Mouse (Mus musculus): ENCODE results near the gene Gm42421. TPM values are rescaled to one million over a fixed set of nuclear protein-coding genes. Genes with fewer than 3 reads are reported as not detected.

Gm42421 gene
- polyA plus RNA-seq, 1 experiment: 4.3 TPM

GRCm38 (mm10) chr5:143948361-143948760 lies 20.4 kb downstream of the Gm42421 start:
- H3K36me3 ChIP-seq (ENCODE audit: control insufficient read depth, insufficient read depth, low read length, poor library complexity, severe bottlenecking): no peaks in the 10 kb centered on the region
- H3K4me3 ChIP-seq (ENCODE audit: low read depth, low read length): no peak overlapping the region
- H3K4me1 ChIP-seq (ENCODE audit: control insufficient read depth, insufficient read depth, low read length): peaks cover 4% of the 10 kb centered on the region
- no peak overlapping the region for H3K27ac ChIP-seq (ENCODE audit: insufficient read depth, low read length)
- H3K9me3 ChIP-seq (replicated peaks; ENCODE audit: control insufficient read depth, insufficient read depth, low read length, poor library complexity, severe bottlenecking): no peaks in the 10 kb centered on the region
- no peak overlapping the region for H3K9ac ChIP-seq (ENCODE audit: low read depth, poor library complexity, severe bottlenecking)
- H3K27me3 ChIP-seq (ENCODE audit: control insufficient read depth, insufficient read depth, low read length, poor library complexity, severe bottlenecking): no peaks in the 10 kb centered on the region
- no peak for TF ChIP-seq EP300 (IDR thresholded peaks at IDR 0.05; ENCODE audit: insufficient read depth, low read depth, low read length)
- no peak for TF ChIP-seq CTCF (IDR thresholded peaks at IDR 0.05; ENCODE audit: low read depth, low read length)
- TF ChIP-seq POLR2A (IDR thresholded peaks at IDR 0.05; ENCODE audit: insufficient read depth, low read length): no peak

- Histone ChIP-seq H3K9me3 (replicated peaks; ENCODE audit: control insufficient read depth, insufficient read depth, low read length, poor library complexity, severe bottlenecking) (no peaks in the 10 kb centered on the region), H3K4me1 (ENCODE audit: control insufficient read depth, insufficient read depth, low read length) (peaks cover 4% of the 10 kb centered on the region), H3K27me3 (ENCODE audit: control insufficient read depth, insufficient read depth, low read length, poor library complexity, severe bottlenecking) (no peaks in the 10 kb centered on the region), H3K36me3 (ENCODE audit: control insufficient read depth, insufficient read depth, low read length, poor library complexity, severe bottlenecking) (no peaks in the 10 kb centered on the region), H3K9ac (ENCODE audit: low read depth, poor library complexity, severe bottlenecking) (no peak overlapping the region), H3K4me3 (ENCODE audit: low read depth, low read length) (no peak overlapping the region), H3K27ac (ENCODE audit: insufficient read depth, low read length) (no peak overlapping the region)
- TF ChIP-seq CTCF (IDR thresholded peaks at IDR 0.05; ENCODE audit: low read depth, low read length) (no peak), POLR2A (IDR thresholded peaks at IDR 0.05; ENCODE audit: insufficient read depth, low read length) (no peak), EP300 (IDR thresholded peaks at IDR 0.05; ENCODE audit: insufficient read depth, low read depth, low read length) (no peak)
Measured at GRCm38 (mm10) chr5:143950016-143950415, 22.0 kb downstream of the Gm42421 start.

- Histone ChIP-seq H3K36me3 (ENCODE audit: control insufficient read depth, insufficient read depth, low read length, poor library complexity, severe bottlenecking) (no peaks in the 10 kb centered on the region), H3K4me3 (ENCODE audit: low read depth, low read length) (no peak overlapping the region), H3K9ac (ENCODE audit: low read depth, poor library complexity, severe bottlenecking) (no peak overlapping the region), H3K9me3 (replicated peaks; ENCODE audit: control insufficient read depth, insufficient read depth, low read length, poor library complexity, severe bottlenecking) (no peaks in the 10 kb centered on the region; the same call in 1 of the 2 replicates), H3K4me1 (ENCODE audit: control insufficient read depth, insufficient read depth, low read length) (no peaks in the 10 kb centered on the region), H3K27ac (ENCODE audit: insufficient read depth, low read length) (no peak overlapping the region), H3K27me3 (ENCODE audit: control insufficient read depth, insufficient read depth, low read length, poor library complexity, severe bottlenecking) (no peaks in the 10 kb centered on the region)
- TF ChIP-seq POLR2A (IDR thresholded peaks at IDR 0.05; ENCODE audit: insufficient read depth, low read length) (no peak), EP300 (IDR thresholded peaks at IDR 0.05; ENCODE audit: insufficient read depth, low read depth, low read length) (no peak), CTCF (IDR thresholded peaks at IDR 0.05; ENCODE audit: low read depth, low read length) (no peak)
Measured at GRCm38 (mm10) chr5:143957101-143957500, 29.1 kb downstream of the Gm42421 start.

GRCm38 (mm10) chr5:143959551-143959950 lies 31.6 kb downstream of the Gm42421 start:
- no peak overlapping the region for H3K9ac ChIP-seq (ENCODE audit: low read depth, poor library complexity, severe bottlenecking)
- no peaks in the 10 kb centered on the region for H3K27me3 ChIP-seq (ENCODE audit: control insufficient read depth, insufficient read depth, low read length, poor library complexity, severe bottlenecking)
- TF ChIP-seq EP300 (IDR thresholded peaks at IDR 0.05; ENCODE audit: insufficient read depth, low read depth, low read length) (no peak), POLR2A (IDR thresholded peaks at IDR 0.05; ENCODE audit: insufficient read depth, low read length) (no peak), CTCF (IDR thresholded peaks at IDR 0.05; ENCODE audit: low read depth, low read length) (no peak)
- H3K36me3 ChIP-seq (ENCODE audit: control insufficient read depth, insufficient read depth, low read length, poor library complexity, severe bottlenecking): no peaks in the 10 kb centered on the region
- H3K27ac ChIP-seq (ENCODE audit: insufficient read depth, low read length): no peak overlapping the region
- no peaks in the 10 kb centered on the region; the same call in 1 of the 2 replicates for H3K9me3 ChIP-seq (replicated peaks; ENCODE audit: control insufficient read depth, insufficient read depth, low read length, poor library complexity, severe bottlenecking)
- H3K4me3 ChIP-seq (ENCODE audit: low read depth, low read length): no peak overlapping the region
- H3K4me1 ChIP-seq (ENCODE audit: control insufficient read depth, insufficient read depth, low read length): no peaks in the 10 kb centered on the region

GRCm38 (mm10) chr5:143961176-143961575 lies 33.2 kb downstream of the Gm42421 start:
- no peaks in the 10 kb centered on the region for H3K27me3 ChIP-seq (ENCODE audit: control insufficient read depth, insufficient read depth, low read length, poor library complexity, severe bottlenecking)

GRCm38 (mm10) chr5:143965586-143966345 lies 37.8 kb downstream of the Gm42421 start:
- Histone ChIP-seq H3K27me3 (ENCODE audit: control insufficient read depth, insufficient read depth, low read length, poor library complexity, severe bottlenecking) (no peaks in the 10 kb centered on the region), H3K4me3 (ENCODE audit: low read depth, low read length) (no peak overlapping the region), H3K36me3 (ENCODE audit: control insufficient read depth, insufficient read depth, low read length, poor library complexity, severe bottlenecking) (no peaks in the 10 kb centered on the region), H3K27ac (ENCODE audit: insufficient read depth, low read length) (no peak overlapping the region), H3K9ac (ENCODE audit: low read depth, poor library complexity, severe bottlenecking) (no peak overlapping the region), H3K4me1 (ENCODE audit: control insufficient read depth, insufficient read depth, low read length) (no peaks in the 10 kb centered on the region), H3K9me3 (replicated peaks; ENCODE audit: control insufficient read depth, insufficient read depth, low read length, poor library complexity, severe bottlenecking) (no peaks in the 10 kb centered on the region)
- no peak for TF ChIP-seq POLR2A (IDR thresholded peaks at IDR 0.05; ENCODE audit: insufficient read depth, low read length)
- TF ChIP-seq EP300 (IDR thresholded peaks at IDR 0.05; ENCODE audit: insufficient read depth, low read depth, low read length): no peak
- no peak for TF ChIP-seq CTCF (IDR thresholded peaks at IDR 0.05; ENCODE audit: low read depth, low read length)

More at GRCm38 (mm10) chr5:143961176-143961575, 33.2 kb downstream of the Gm42421 start:
- no peak overlapping the region for H3K9ac ChIP-seq (ENCODE audit: low read depth, poor library complexity, severe bottlenecking)
- H3K27ac ChIP-seq (ENCODE audit: insufficient read depth, low read length): no peak overlapping the region
- H3K9me3 ChIP-seq (replicated peaks; ENCODE audit: control insufficient read depth, insufficient read depth, low read length, poor library complexity, severe bottlenecking): no peaks in the 10 kb centered on the region
- TF ChIP-seq POLR2A (IDR thresholded peaks at IDR 0.05; ENCODE audit: insufficient read depth, low read length) (no peak), CTCF (IDR thresholded peaks at IDR 0.05; ENCODE audit: low read depth, low read length) (no peak), EP300 (IDR thresholded peaks at IDR 0.05; ENCODE audit: insufficient read depth, low read depth, low read length) (no peak)
- no peaks in the 10 kb centered on the region for H3K36me3 ChIP-seq (ENCODE audit: control insufficient read depth, insufficient read depth, low read length, poor library complexity, severe bottlenecking)
- H3K4me3 ChIP-seq (ENCODE audit: low read depth, low read length): no peak overlapping the region
- no peaks in the 10 kb centered on the region for H3K4me1 ChIP-seq (ENCODE audit: control insufficient read depth, insufficient read depth, low read length)
